8 mouse cellular contexts compared by ENCODE assay signal in genomic region chr7:123367218-123368150, GRCm38 (mm10). TPM values are rescaled to one million over a fixed set of nuclear protein-coding genes. Genes with fewer than 3 reads are reported as not detected.
A peak's percentile ranks its signal among the peaks of the same experiment; 100 is the strongest.
DNase-seq lines count a peak whose midpoint lies in the region; ATAC-seq lines count a peak whose summit lies in the region.

No protein-coding gene starts in this region.

- H3K4me3 ChIP-seq in heart, embryonic 12.5 days = no peak overlapping the region
- H3K4me3 ChIP-seq in limb, embryonic 13.5 days = peak overlapping the region; percentile 76

- no peaks in the 10 kb centered on the region for H3K36me3 ChIP-seq in heart, embryonic 12.5 days
- no peaks in the 10 kb centered on the region for H3K36me3 ChIP-seq in limb, embryonic 13.5 days

- H3K27me3 ChIP-seq in heart, embryonic 12.5 days (replicated peaks) = no peaks in the 10 kb centered on the region
- H3K27me3 ChIP-seq in limb, embryonic 13.5 days = no peaks in the 10 kb centered on the region

- no peak for DNase-seq in heart, adult 9 months (ENCODE audit: low spot score in 2 of 2)
- DNase-seq in right cerebral cortex, adult 2 months (ENCODE audit: low spot score in 2 of 2) = peak; percentile 43 to 48
- no peak for DNase-seq in right cerebral cortex, postnatal 4 days
- peak; percentile 79 for DNase-seq in telencephalon, adult 2 months (ENCODE audit: low read depth, low spot score)
- no peak for DNase-seq in embryo, embryonic 10 days (ENCODE audit: low spot score)
- DNase-seq in gastrocnemius, postnatal 4 days (ENCODE audit: low spot score in 2 of 2) = no peak

- H3K9me3 ChIP-seq in heart, embryonic 12.5 days (replicated peaks) = no peaks in the 10 kb centered on the region
- no peaks in the 10 kb centered on the region for H3K9me3 ChIP-seq in limb, embryonic 13.5 days

- no peak overlapping the region for H3K9ac ChIP-seq in heart, embryonic 12.5 days
- peak overlapping the region; percentile 91 for H3K9ac ChIP-seq in limb, embryonic 13.5 days

- H3K4me1 ChIP-seq in heart, embryonic 12.5 days (replicated peaks) = peaks cover 40% of the 10 kb centered on the region
- H3K4me1 ChIP-seq in limb, embryonic 13.5 days = peaks cover 61% of the 10 kb centered on the region

- no peak for ATAC-seq in heart, embryonic 12.5 days (ENCODE audit: insufficient number of reproducible peaks, low FRiP score)
- no peak for ATAC-seq in limb, embryonic 13.5 days (ENCODE audit: low FRiP score, low read depth)

- no peak overlapping the region for H3K27ac ChIP-seq in heart, embryonic 12.5 days (ENCODE audit: poor library complexity, severe bottlenecking)
- H3K27ac ChIP-seq in limb, embryonic 13.5 days = no peak overlapping the region

- peak overlapping the region; percentile 83 for H3K4me2 ChIP-seq in heart, embryonic 12.5 days
- peak overlapping the region; percentile 80 for H3K4me2 ChIP-seq in limb, embryonic 13.5 days (replicated peaks)

- 68% methylated on average over 16 of the region's 16 CpGs for WGBS in heart, embryonic 12.5 days
- 73% methylated on average over 16 of the region's 16 CpGs for WGBS in limb, embryonic 13.5 days

RNA-seq across cellular contexts. Expression of gene Lcmt1, which starts 2.1 kb away (rescaled TPM):
- polyA plus RNA-seq in heart, embryonic 12.5 days (2016; fragmentation: Nextera tagmentation; extraction: Ambion mirVana) = 37.5 and 38.5 TPM in 2 replicates
- 45.9 and 46.4 TPM in 2 replicates for polyA plus RNA-seq in limb, embryonic 13.5 days (2015; fragmentation: Nextera tagmentation; extraction: Ambion mirVana)
- 10 to 100 TPM; 28.9 to 32.6 TPM for total RNA-seq in gastrocnemius, postnatal 4 days (2021)

RNA-seq across cellular contexts. Expression of gene Arhgap17, which starts 2.2 kb away (rescaled TPM):
- polyA plus RNA-seq in heart, embryonic 12.5 days (2016; fragmentation: Nextera tagmentation; extraction: Ambion mirVana) = 23.0 and 25.4 TPM in 2 replicates
- polyA plus RNA-seq in limb, embryonic 13.5 days (2015; fragmentation: Nextera tagmentation; extraction: Ambion mirVana) = 20.9 and 23.2 TPM in 2 replicates
- total RNA-seq in gastrocnemius, postnatal 4 days (2021) = 10 to 100 TPM; 28.8 to 31.7 TPM

Comparison
In these comparisons a context has a peak if more than half of its experiments do, and no peak if none do; other contexts are left out.
1. DNase-seq: peak in right cerebral cortex, adult 2 months (2 of 2) and telencephalon, adult 2 months (single experiment); none in heart, adult 9 months (0 of 2), right cerebral cortex, postnatal 4 days (single experiment), embryo, embryonic 10 days (single experiment) and gastrocnemius, postnatal 4 days (0 of 2).